In genomic region chr17:43365297-43365696, GRCm38 (mm10) we compare ENCODE assay signal across 14 mouse cellular contexts. TPM values are rescaled to one million over a fixed set of nuclear protein-coding genes. Genes with fewer than 3 reads are reported as not detected.
A peak's percentile ranks its signal among the peaks of the same experiment; 100 is the strongest.
DNase-seq lines count a peak whose midpoint lies in the region; ATAC-seq and TF ChIP-seq lines count a peak whose summit lies in the region.
"Had no signal": no experiment of that assay in that cellular context is flagged by ENCODE, and none has a peak within 500 bp of the region (broad histone marks: within the 10 kb centered on the region; RNA-seq: fewer than 3 reads in every experiment).

No protein-coding gene starts in this region.

- no peak for TF ChIP-seq POLR2A in kidney, adult 2 months (IDR thresholded peaks at IDR 0.05; ENCODE audit: low read depth, low read length)
- no peak for TF ChIP-seq POLR2A in lung, adult 2 months (IDR thresholded peaks at IDR 0.05; ENCODE audit: borderline replicate concordance, extremely low read depth, low read depth, low read length)

- no peaks in the 10 kb centered on the region for H3K9me3 ChIP-seq in lung, embryonic 15.5 days
- no peaks in the 10 kb centered on the region for H3K9me3 ChIP-seq in forebrain, embryonic 13.5 days (replicated peaks)
- H3K9me3 ChIP-seq: midbrain, embryonic 15.5 days; neural tube, embryonic 13.5 days had no signal

- no peak overlapping the region for H3K9ac ChIP-seq in lung, embryonic 15.5 days
- H3K9ac ChIP-seq in forebrain, embryonic 13.5 days, result no peak overlapping the region
- H3K9ac ChIP-seq: forebrain, postnatal 0 days; midbrain, embryonic 15.5 days; neural tube, embryonic 13.5 days had no signal

- H3K27ac ChIP-seq in kidney, adult 2 months (ENCODE audit: insufficient read depth, low read depth, low read length), result peak overlapping the region; percentile 78; the same call in 1 of the 2 replicates
- H3K27ac ChIP-seq in lung, embryonic 15.5 days, result 0 out of 2 replicates have a peak overlapping the region, but pooled peaks have one; percentile 4
- no peak overlapping the region for H3K27ac ChIP-seq in forebrain, embryonic 13.5 days
- H3K27ac ChIP-seq: midbrain, embryonic 15.5 days; neural tube, embryonic 13.5 days had no signal

- peak; percentile 27 for DNase-seq in adrenal gland, adult 2 months
- DNase-seq in adrenal gland, postnatal 4 days (ENCODE audit: low spot score in 2 of 2), result no peak
- DNase-seq in kidney, adult 2 months, result peak; percentile 60
- no peak for DNase-seq in kidney, postnatal 4 days
- DNase-seq in lung, adult 2 months, result no peak
- DNase-seq: cerebellum, adult 18-20 months; forebrain, postnatal 0 days; right cerebral cortex, adult 18-20 months; thymus, adult 2 months had no signal

- H3K4me1 ChIP-seq in kidney, adult 2 months (ENCODE audit: control insufficient read depth, insufficient read depth, low read length), result peaks cover 6% of the 10 kb centered on the region; the same call in 1 of the 2 replicates
- peaks cover 28% of the 10 kb centered on the region; the same call in 1 of the 2 replicates for H3K4me1 ChIP-seq in lung, embryonic 15.5 days
- H3K4me1 ChIP-seq in lung, adult 2 months (ENCODE audit: control insufficient read depth, insufficient read depth, low read length), result peaks cover 21% of the 10 kb centered on the region
- no peaks in the 10 kb centered on the region for H3K4me1 ChIP-seq in forebrain, embryonic 13.5 days
- H3K4me1 ChIP-seq: midbrain, embryonic 15.5 days; neural tube, embryonic 13.5 days had no signal

- no peak for TF ChIP-seq CTCF in kidney, adult 2 months (conservative IDR thresholded peaks at IDR 0.05; ENCODE audit: insufficient read depth, insufficient read length, low read depth, low read length)
- TF ChIP-seq CTCF in lung, adult 2 months (IDR thresholded peaks at IDR 0.05; ENCODE audit: insufficient read depth, low read length), result no peak

- no peak overlapping the region for H3K4me3 ChIP-seq in kidney, adult 2 months (ENCODE audit: insufficient read depth, low read depth, low read length)
- H3K4me3 ChIP-seq in lung, embryonic 15.5 days, result no peak overlapping the region
- no peak overlapping the region for H3K4me3 ChIP-seq in lung, adult 2 months (replicated peaks; ENCODE audit: extremely low read depth, low read depth, low read length)
- H3K4me3 ChIP-seq in forebrain, embryonic 13.5 days, result no peak overlapping the region
- H3K4me3 ChIP-seq: midbrain, embryonic 15.5 days; neural tube, embryonic 13.5 days had no signal

- no peak overlapping the region for H3K4me2 ChIP-seq in lung, embryonic 15.5 days
- no peak overlapping the region for H3K4me2 ChIP-seq in forebrain, embryonic 13.5 days
- H3K4me2 ChIP-seq: midbrain, embryonic 15.5 days; neural tube, embryonic 13.5 days had no signal

- no peaks in the 10 kb centered on the region for H3K36me3 ChIP-seq in kidney, adult 2 months (ENCODE audit: control insufficient read depth, insufficient read depth, low read length)
- no peaks in the 10 kb centered on the region for H3K36me3 ChIP-seq in lung, embryonic 15.5 days
- H3K36me3 ChIP-seq in forebrain, embryonic 13.5 days (ENCODE audit: poor library complexity, severe bottlenecking), result no peaks in the 10 kb centered on the region
- H3K36me3 ChIP-seq: midbrain, embryonic 15.5 days; neural tube, embryonic 13.5 days had no signal

- WGBS in kidney, adult 2 months, result 54% methylated on average over 6 of the region's 6 CpGs
- 54% methylated on average over 6 of the region's 6 CpGs for WGBS in lung, embryonic 15.5 days
- 40% methylated on average over 6 of the region's 6 CpGs for WGBS in lung, adult 2 months
- WGBS in forebrain, embryonic 13.5 days, result 87% methylated on average over 6 of the region's 6 CpGs

- no peaks in the 10 kb centered on the region for H3K27me3 ChIP-seq in kidney, adult 2 months (replicated peaks; ENCODE audit: control insufficient read depth, insufficient read depth, low read length)
- no peaks in the 10 kb centered on the region for H3K27me3 ChIP-seq in lung, embryonic 15.5 days
- no peaks in the 10 kb centered on the region for H3K27me3 ChIP-seq in forebrain, embryonic 13.5 days
- H3K27me3 ChIP-seq: midbrain, embryonic 15.5 days; neural tube, embryonic 13.5 days had no signal

- no peak for ATAC-seq in lung, embryonic 15.5 days (ENCODE audit: borderline replicate concordance, extremely low read depth, low FRiP score, low TSS enrichment)
- no peak for ATAC-seq in megakaryocyte progenitor cell, adult 5-6 weeks (replicated peaks; ENCODE audit: poor library complexity)
- no peak for ATAC-seq in forebrain, embryonic 13.5 days
- ATAC-seq: forebrain, postnatal 0 days; midbrain, embryonic 15.5 days had no signal

RNA-seq across cellular contexts. Expression of gene Adgrf5, which starts 5.0 kb away (rescaled TPM):
- total RNA-seq in adrenal gland, adult 2 months (2021), result 10 to 100 TPM; 80.9 to 96.7 TPM
- polyA plus RNA-seq in adrenal gland, adult 2 months (2012; rRNA removed), result 8.4 and 10.6 TPM in 2 replicates
- 10 to 100 TPM; 78.0 to 78.1 TPM for total RNA-seq in adrenal gland, postnatal 4 days (2021)
- 35.5 and 41.7 TPM in 2 replicates for polyA plus RNA-seq in kidney, adult 2 months (2012; rRNA removed)
- polyA plus RNA-seq in lung, embryonic 15.5 days (2015; fragmentation: Nextera tagmentation; extraction: Ambion mirVana), result 19.0 and 25.0 TPM in 2 replicates
- polyA plus RNA-seq in lung, adult 2 months (2012; rRNA removed), result 242 and 327 TPM in 2 replicates
- total RNA-seq in megakaryocyte progenitor cell, adult 5-6 weeks (2015), result 0.05 TPM in 1 of 2 replicates, not detected in the other
- not detected in 2 replicates for total RNA-seq in megakaryocyte progenitor cell, adult 5-6 weeks (2017)
- 5.5 and 6.6 TPM in 2 replicates for polyA plus RNA-seq in forebrain, embryonic 13.5 days (2015; fragmentation: Nextera tagmentation; extraction: Ambion mirVana)

Comparison
In these comparisons a context has a peak if more than half of its experiments do, and no peak if none do; other contexts are left out.
1. DNase-seq: peak in adrenal gland, adult 2 months (single experiment) and kidney, adult 2 months (single experiment); none in adrenal gland, postnatal 4 days (0 of 2), kidney, postnatal 4 days (0 of 2) and lung, adult 2 months (single experiment).